Mouse (Mus musculus) brain, embryonic 14.5 days (tissue): ENCODE results near the gene Radil.

ENCODE experiments used
- CTCF ChIP-seq: fragments of 200-500 bp; IDR thresholded peaks from 2 replicates; pipeline ENCODE4 v1.5.1; 2012; ENCODE audit warnings: inconsistent platforms, mild to moderate bottlenecking, moderate library complexity, borderline replicate concordance; ENCODE audit not compliant: insufficient read depth, insufficient read length; ENCODE audit errors: extremely low read depth
- POLR2A ChIP-seq: fragments of 200-500 bp; IDR thresholded peaks from 2 replicates; pipeline ENCODE4 v1.6.1; 2012; ENCODE audit warnings: mild to moderate bottlenecking, inconsistent platforms, borderline replicate concordance; ENCODE audit not compliant: poor library complexity, insufficient read depth, insufficient read length, severe bottlenecking; ENCODE audit errors: extremely low read depth

- TF ChIP-seq CTCF (no peak), POLR2A (no peak)
Observed at GRCm38 (mm10) chr5:142590953-142591616, 40.2 kb upstream of the Radil start.
